Mouse (Mus musculus) erythroblast, embryonic 14.5 days (primary cell): ENCODE measurements around the gene Adcy9.

ENCODE experiments used
- GATA1 ChIP-seq: IDR thresholded peaks from 2 replicates; pipeline ENCODE4 v1.6.1; 2012; ENCODE audit warnings: low read length, inconsistent platforms, mixed read lengths
- TAL1 ChIP-seq: IDR thresholded peaks from 3 replicates; pipeline ENCODE4 v1.6.1; 2012; ENCODE audit warnings: low read length, inconsistent platforms, mixed read lengths

DNA sequence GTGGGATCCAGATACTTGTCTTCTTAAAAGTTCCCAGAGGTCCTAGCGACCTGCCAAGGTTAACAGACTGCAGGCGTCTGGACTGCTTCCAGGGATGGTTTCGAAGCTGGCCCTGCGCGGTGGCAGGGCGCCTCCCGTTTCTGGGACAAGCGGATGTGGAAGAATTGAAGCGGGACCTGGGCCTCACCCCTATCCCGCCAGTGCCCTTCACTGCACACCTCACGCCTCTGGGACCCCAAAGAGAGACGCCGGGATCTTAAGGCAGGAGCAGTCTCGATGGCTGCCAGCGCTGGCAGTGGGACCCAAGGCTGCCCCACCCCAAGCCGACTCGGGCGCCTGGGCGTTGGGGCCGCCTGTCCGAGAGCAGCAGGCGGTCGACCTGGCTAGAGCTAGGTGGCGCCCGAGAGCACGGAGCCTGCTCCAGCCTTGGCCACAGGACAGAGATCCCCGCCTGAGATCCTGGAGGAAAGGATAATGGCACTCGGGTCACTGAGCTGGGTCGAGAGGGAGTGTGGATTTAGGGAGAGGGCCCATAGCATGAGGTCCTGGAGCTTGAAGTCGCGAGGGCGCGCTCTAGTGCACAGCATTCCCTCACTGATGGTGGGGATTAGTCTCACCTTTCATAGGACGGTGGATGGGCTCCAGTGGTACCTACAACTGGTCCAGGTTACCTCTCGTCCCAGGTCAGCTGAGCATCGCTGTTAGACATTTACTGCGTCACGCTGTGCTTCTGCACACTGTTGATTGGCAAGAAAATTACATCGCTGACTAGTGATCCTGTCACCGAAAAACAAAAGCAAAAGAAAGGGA lies 152.2 kb downstream of the Adcy9 start:
- TF ChIP-seq GATA1 (no peak), TAL1 (no peak)
